Mouse (Mus musculus) layer of hippocampus, adult 2 months (tissue): Measurements from ENCODE around the gene Gm7995. TPM values are rescaled to one million over a fixed set of nuclear protein-coding genes. Genes with fewer than 3 reads are reported as not detected.
"Not testable (repeated sequence)": the region's sequence is repeated elsewhere in the genome, so short reads cannot be mapped to it uniquely, and the experiment has no call there.

Experiments used
- DNase-seq, 2 experiments: peaks; one replicate each; pipeline ENCODE4 v3.0.0; 2022; ENCODE audit warnings: low spot score in 2 of 2
- H3K27ac ChIP-seq: fragments of 200-600 bp; 2 replicates; pipeline ENCODE4 v1.8.1; 2022
- H3K4me3 ChIP-seq: fragments of 200-600 bp; 2 replicates; pipeline ENCODE4 v1.8.1; 2022; ENCODE audit warnings: mild to moderate bottlenecking
- long read RNA-seq, 2 experiments: library from polyadenylated mRNA; stranded (forward); transcript quantifications; one replicate each; pipeline ENCODE4 v2.0.0; 2021; ENCODE audit warnings: borderline mapping rate in 2 of 2
- microRNA-seq, 2 experiments: library from miRNA; unstranded; fragments of <30 nt; microRNA quantifications; one replicate each; pipeline ENCODE4 v1.2.0; 2021
- total RNA-seq, 2 experiments: library from RNA; stranded (reverse); gene quantifications; 2 replicates each; pipeline ENCODE4 v1.2.3; 2021

Gene Gm7995
- total RNA-seq, result not detected
- long read RNA-seq, experiment 1, result 0 reads
- long read RNA-seq, experiment 2, result 0 reads

DNA sequence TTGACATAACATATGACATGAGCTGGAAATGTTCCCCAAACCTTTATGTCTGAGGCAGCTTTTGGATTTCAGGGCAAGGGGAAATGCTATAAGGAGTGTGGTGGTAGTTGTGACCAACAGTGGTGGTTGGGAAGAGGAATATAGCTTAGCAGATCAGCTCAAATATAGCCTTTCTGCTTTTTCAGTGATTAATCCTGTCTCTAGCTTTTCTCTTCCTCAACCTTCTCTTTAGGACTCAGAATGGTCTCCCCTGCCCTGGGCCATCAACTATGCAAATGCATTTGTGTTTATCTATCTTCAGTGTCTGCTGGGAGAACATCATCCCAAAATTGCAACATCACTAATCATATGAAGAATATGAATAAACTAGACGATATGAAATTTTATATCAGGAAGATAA lies at the start of gene Gm7995:
Gene Gm7995, plus strand, starts transcription at position 301 of the 400 bp plus-strand sequence.
- H3K27ac ChIP-seq, H3K4me3 ChIP-seq, DNase-seq: not testable (repeated sequence)

GRCm38 (mm10) chr14:42297258-42297657 lies 12.8 kb upstream of the Gm7995 start, which contains the start of gene Gm9611:
Gene Gm9611 (minus strand): TSS chr14:42297358.
- H3K4me3 ChIP-seq, H3K27ac ChIP-seq, DNase-seq: not testable (repeated sequence)

Small RNAs within 50 kb of the gene (microRNA-seq; reads per million reads assigned to microRNA genes)
- gene Gm25208 (0 reads per million in 2 experiments), gene Gm25892 (0 reads per million in 2 experiments)

Other genes with a start within 250 kb of the Gm7995 start
- not detected for gene Gm7951, start 192.8 kb upstream of the Gm7995 start, total RNA-seq
- not detected for gene Gm17027, start 147.6 kb upstream of the Gm7995 start, total RNA-seq
- gene Gm3573, start 119.4 kb upstream of the Gm7995 start, total RNA-seq, result 1 to 10 TPM; 2.0 to 3.0 TPM
- gene Gm17026, start 50.2 kb upstream of the Gm7995 start, total RNA-seq, result not detected
- not detected for gene Gm9611, start 12.9 kb upstream of the Gm7995 start, total RNA-seq
- gene Gm8005, start 129.5 kb downstream of the Gm7995 start, total RNA-seq, result not detected
- gene Gm8011, start 153.7 kb downstream of the Gm7995 start, total RNA-seq, result not detected
- not detected for gene Gm8020, start 192.1 kb downstream of the Gm7995 start, total RNA-seq
- gene Gm8024, start 214.1 kb downstream of the Gm7995 start, total RNA-seq, result not detected